Mouse (Mus musculus) G1E (cell line): ENCODE measurements around the gene Smarcal1.

Experiments
- CTCF ChIP-seq: IDR thresholded peaks from 2 replicates; pipeline ENCODE4 v1.5.1; 2012; ENCODE audit warnings: low read depth, low read length, inconsistent platforms, mixed read lengths
- GATA1 ChIP-seq: IDR thresholded peaks from 2 replicates; pipeline ENCODE4 v1.6.1; 2012; ENCODE audit warnings: borderline replicate concordance, low read length, inconsistent platforms, mixed read lengths
- GATA2 ChIP-seq: IDR thresholded peaks from 2 replicates; pipeline ENCODE4 v1.6.1; 2012; ENCODE audit warnings: low read depth, low read length, inconsistent platforms, borderline replicate concordance
- POLR2AphosphoS5 ChIP-seq: IDR thresholded peaks from 2 replicates; pipeline ENCODE4 v1.6.1; 2012; ENCODE audit warnings: low read depth, low read length, inconsistent platforms; ENCODE audit not compliant: insufficient replicate concordance
- TAL1 ChIP-seq: conservative IDR thresholded peaks from 2 replicates; pipeline ENCODE4 v1.6.1; 2012; ENCODE audit warnings: low read depth, low read length, inconsistent platforms, mixed read lengths

DNA sequence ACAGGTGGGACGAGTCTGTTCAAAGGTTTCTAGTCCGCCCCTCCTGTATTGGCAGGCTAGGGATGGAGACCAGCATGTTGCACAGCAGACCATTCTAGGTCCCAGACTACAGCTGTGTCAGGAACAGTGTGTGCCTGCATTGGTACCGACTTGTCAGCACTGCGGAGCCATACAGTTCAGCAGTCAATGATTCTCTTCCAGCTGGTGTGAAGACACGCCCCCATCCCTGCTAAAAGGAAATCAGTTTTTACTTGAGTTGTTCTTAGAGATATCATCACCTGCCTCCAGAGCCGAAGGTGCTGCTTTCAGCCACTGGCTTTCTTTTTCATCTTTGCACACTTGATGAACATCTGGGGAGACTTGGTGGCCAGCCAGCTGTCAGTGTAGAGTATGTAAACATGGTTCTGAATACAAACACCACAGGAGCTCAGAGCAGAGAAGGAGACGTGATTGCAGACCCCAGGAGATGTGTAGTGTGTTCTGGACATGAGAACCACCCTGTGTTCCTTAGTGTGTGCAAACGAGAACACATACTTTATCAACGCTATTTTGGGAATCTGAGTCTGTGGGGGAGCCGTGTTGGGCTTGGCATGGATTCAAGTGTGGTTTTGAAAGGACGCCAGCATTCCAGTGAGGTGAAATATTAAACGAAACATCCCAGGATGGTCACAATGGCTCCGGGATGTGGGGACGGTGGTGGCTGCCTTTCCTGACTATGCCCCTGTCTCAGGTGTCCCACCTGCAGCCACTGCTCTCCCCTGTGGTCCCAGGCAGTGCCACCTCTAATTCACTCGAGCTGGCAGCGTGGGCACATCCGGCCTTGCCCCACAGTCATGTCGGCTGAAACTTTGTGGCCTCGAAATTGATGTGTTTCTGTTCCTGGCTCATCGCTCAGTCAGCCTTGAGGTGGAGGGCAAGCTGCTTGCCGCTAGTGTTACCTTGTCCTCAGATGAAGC lies 16.4 kb downstream of the Smarcal1 start:
- TF ChIP-seq CTCF (no peak), TAL1 (no peak), GATA1 (no peak), POLR2AphosphoS5 (no peak), GATA2 (no peak)
